Comparison of ENCODE assay signal across 14 mouse cellular contexts in the genomic region with DNA sequence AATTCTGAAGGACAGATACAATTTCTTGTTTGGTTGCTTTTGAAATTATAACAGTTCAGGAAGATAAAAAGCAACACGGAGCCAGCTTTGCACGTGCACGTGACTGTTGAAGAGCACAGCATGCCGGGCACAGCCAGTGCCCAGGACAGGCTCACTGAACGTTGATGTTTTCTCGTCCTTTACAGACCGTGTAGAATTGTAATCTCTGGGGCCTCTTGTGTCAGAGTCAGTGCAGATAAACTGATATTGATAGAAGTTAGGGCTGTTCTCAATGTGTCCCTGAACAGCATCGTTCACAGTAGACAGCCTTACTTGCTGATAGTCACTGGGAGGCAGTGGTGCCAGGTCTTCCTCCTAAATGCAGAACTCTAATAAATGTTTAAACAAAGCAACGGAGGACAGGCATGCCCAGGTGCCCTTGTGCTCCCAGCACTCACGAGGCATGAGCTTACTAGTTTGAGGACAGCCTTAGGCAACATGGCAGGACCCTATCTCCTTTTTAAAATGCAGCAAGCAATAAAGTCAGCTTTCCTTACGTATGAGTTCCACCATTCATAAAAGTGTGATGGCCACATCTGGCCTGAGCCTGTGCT.
A peak's percentile ranks its signal among the peaks of the same experiment; 100 is the strongest.
DNase-seq lines count a peak whose midpoint lies in the region; ATAC-seq and TF ChIP-seq lines count a peak whose summit lies in the region.
"Had no signal": no experiment of that assay in that cellular context is flagged by ENCODE, and none has a peak within 500 bp of the region (broad histone marks: within the 10 kb centered on the region; RNA-seq: fewer than 3 reads in every experiment).

No protein-coding gene starts in this region.

- intact Hi-C loops in heart, adult 2 months (cut with DNase I) = no loop called here

- H3K79me2 ChIP-seq in CH12.LX (replicated peaks; ENCODE audit: control insufficient read depth, extremely low read depth, insufficient read depth, poor library complexity, severe bottlenecking) = no peaks in the 10 kb centered on the region
- H3K79me2 ChIP-seq in heart, adult 2 months (replicated peaks; ENCODE audit: control insufficient read depth, insufficient read depth, low read length) = no peaks in the 10 kb centered on the region

- H3K9me3 ChIP-seq in forebrain, embryonic 12.5 days = no peaks in the 10 kb centered on the region
- no peaks in the 10 kb centered on the region; the same call in 1 of the 2 replicates for H3K9me3 ChIP-seq in forebrain, embryonic 16.5 days (ENCODE audit: control insufficient read depth, low read length)
- H3K9me3 ChIP-seq in CH12.LX (replicated peaks; ENCODE audit: low read length) = peaks cover 8% of the 10 kb centered on the region
- H3K9me3 ChIP-seq in hindbrain, postnatal 0 days (ENCODE audit: low read length) = no peaks in the 10 kb centered on the region
- no peaks in the 10 kb centered on the region for H3K9me3 ChIP-seq in midbrain, embryonic 11.5 days (ENCODE audit: control insufficient read depth, low read length)
- H3K9me3 ChIP-seq: limb, embryonic 15.5 days had no signal

- no peak overlapping the region for H3K9ac ChIP-seq in forebrain, embryonic 12.5 days
- H3K9ac ChIP-seq in forebrain, embryonic 16.5 days (replicated peaks; ENCODE audit: low read depth, low read length) = no peak overlapping the region
- H3K9ac ChIP-seq in CH12.LX (ENCODE audit: insufficient read depth, low read depth) = no peak overlapping the region
- no peak overlapping the region for H3K9ac ChIP-seq in hindbrain, postnatal 0 days (replicated peaks; ENCODE audit: low read length)
- H3K9ac ChIP-seq in midbrain, embryonic 11.5 days (ENCODE audit: low read length) = no peak overlapping the region
- no peak overlapping the region for H3K9ac ChIP-seq in heart, adult 2 months (ENCODE audit: low read depth, low read length)
- H3K9ac ChIP-seq: limb, embryonic 15.5 days had no signal

- no peak for TF ChIP-seq CTCF in CH12.LX (conservative IDR thresholded peaks at IDR 0.05 in 1 of 2, IDR thresholded peaks at IDR 0.05 in 1 of 2; ENCODE audit: low read depth in 2 of 2, low read length in 2 of 2)
- TF ChIP-seq CTCF in hindbrain, postnatal 0 days (IDR thresholded peaks at IDR 0.05; ENCODE audit: low read depth) = no peak
- TF ChIP-seq CTCF in heart, adult 2 months (IDR thresholded peaks at IDR 0.05) = no peak

- no peak for TF ChIP-seq POLR2A in CH12.LX (IDR thresholded peaks at IDR 0.05; ENCODE audit: low read depth, low read length)
- no peak for TF ChIP-seq POLR2A in heart, adult 2 months (IDR thresholded peaks at IDR 0.05; ENCODE audit: insufficient read depth, low read depth, low read length)

- no peaks in the 10 kb centered on the region for H3K36me3 ChIP-seq in forebrain, embryonic 12.5 days (replicated peaks)
- H3K36me3 ChIP-seq in forebrain, embryonic 16.5 days (ENCODE audit: control insufficient read depth, insufficient read depth) = no peaks in the 10 kb centered on the region
- no peaks in the 10 kb centered on the region for H3K36me3 ChIP-seq in CH12.LX (replicated peaks in 1 of 2; ENCODE audit: control insufficient read depth in 1 of 2, insufficient read depth in 1 of 2, low read length in 1 of 2)
- no peaks in the 10 kb centered on the region for H3K36me3 ChIP-seq in hindbrain, postnatal 0 days (ENCODE audit: insufficient read depth, low read length)
- no peaks in the 10 kb centered on the region for H3K36me3 ChIP-seq in midbrain, embryonic 11.5 days (ENCODE audit: control insufficient read depth, insufficient read depth, low read length)
- H3K36me3 ChIP-seq in heart, adult 2 months (ENCODE audit: control insufficient read depth, insufficient read depth, low read length) = no peaks in the 10 kb centered on the region
- H3K36me3 ChIP-seq: limb, embryonic 15.5 days had no signal

- H3K4me2 ChIP-seq in forebrain, embryonic 12.5 days = no peak overlapping the region
- no peak overlapping the region for H3K4me2 ChIP-seq in forebrain, embryonic 16.5 days (ENCODE audit: low read length)
- H3K4me2 ChIP-seq in CH12.LX (ENCODE audit: insufficient read depth, low read depth, poor library complexity, severe bottlenecking) = no peak overlapping the region
- H3K4me2 ChIP-seq in hindbrain, postnatal 0 days (ENCODE audit: low read depth, low read length) = no peak overlapping the region
- H3K4me2 ChIP-seq in midbrain, embryonic 11.5 days = no peak overlapping the region
- H3K4me2 ChIP-seq: limb, embryonic 15.5 days had no signal

- DNase-seq in CH12.LX (ENCODE audit: extremely low read depth) = no peak
- DNase-seq in hindbrain, postnatal 0 days (ENCODE audit: low spot score) = peak; percentile 47
- no peak for DNase-seq in midbrain, embryonic 11.5 days (ENCODE audit: low spot score, missing footprints)
- DNase-seq in gastrocnemius, adult 18-20 months (ENCODE audit: low spot score) = no peak
- no peak for DNase-seq in heart, adult 2 months
- DNase-seq: cerebellum, adult 8-10 months; heart, postnatal 4 days; layer of hippocampus, postnatal 36 days; thymus, adult 2 months had no signal

- no peaks in the 10 kb centered on the region for H3K27me3 ChIP-seq in forebrain, embryonic 12.5 days
- no peaks in the 10 kb centered on the region for H3K27me3 ChIP-seq in forebrain, embryonic 16.5 days (replicated peaks; ENCODE audit: control insufficient read depth, insufficient read depth, low read length)
- no peaks in the 10 kb centered on the region for H3K27me3 ChIP-seq in CH12.LX (replicated peaks)
- H3K27me3 ChIP-seq in hindbrain, postnatal 0 days (ENCODE audit: insufficient read depth, low read length) = no peaks in the 10 kb centered on the region
- H3K27me3 ChIP-seq in midbrain, embryonic 11.5 days (ENCODE audit: control insufficient read depth, insufficient read depth, low read length) = no peaks in the 10 kb centered on the region
- H3K27me3 ChIP-seq in heart, adult 2 months (ENCODE audit: control insufficient read depth, insufficient read depth, low read length) = no peaks in the 10 kb centered on the region
- H3K27me3 ChIP-seq: limb, embryonic 15.5 days had no signal

- no peak for ATAC-seq in forebrain, embryonic 12.5 days (ENCODE audit: low FRiP score)
- no peak for ATAC-seq in forebrain, embryonic 16.5 days
- peak; percentile 68 for ATAC-seq in hindbrain, postnatal 0 days
- no peak for ATAC-seq in midbrain, embryonic 11.5 days (ENCODE audit: low FRiP score)
- no peak for ATAC-seq in activated CD4-positive, CD25-positive, alpha-beta regulatory T cell, adult 4 months
- ATAC-seq: lung, postnatal 0 days had no signal

- no peak for TF ChIP-seq RAD21 in CH12.LX (IDR thresholded peaks at IDR 0.05; ENCODE audit: low read depth, low read length)

- dilution Hi-C loops in CH12.LX (cut with MboI; ENCODE audit: extremely low pct_ligation_motif_present, extremely low pct_unique_long_range_greater_than_20kb, low sequenced_read_pairs) = no loop called here

- 82% methylated on average over 11 of the region's 11 CpGs for WGBS in forebrain, embryonic 12.5 days
- 85% methylated on average over 11 of the region's 11 CpGs for WGBS in forebrain, embryonic 16.5 days
- 36% methylated on average over 11 of the region's 11 CpGs for WGBS in hindbrain, postnatal 0 days
- 80% methylated on average over 11 of the region's 11 CpGs for WGBS in midbrain, embryonic 11.5 days
- WGBS in heart, adult 2 months = 61% methylated on average over 11 of the region's 11 CpGs

- no peak overlapping the region for H3K4me3 ChIP-seq in forebrain, embryonic 12.5 days (replicated peaks)
- H3K4me3 ChIP-seq in forebrain, embryonic 16.5 days (replicated peaks; ENCODE audit: low read length) = no peak overlapping the region
- no peak overlapping the region for H3K4me3 ChIP-seq in CH12.LX (replicated peaks in 1 of 3; ENCODE audit: low read depth in 2 of 3, low read length in 2 of 3, poor library complexity in 1 of 3)
- H3K4me3 ChIP-seq in hindbrain, postnatal 0 days (ENCODE audit: low read length) = no peak overlapping the region
- no peak overlapping the region for H3K4me3 ChIP-seq in midbrain, embryonic 11.5 days (ENCODE audit: low read depth, low read length)
- no peak overlapping the region for H3K4me3 ChIP-seq in heart, adult 2 months
- H3K4me3 ChIP-seq: limb, embryonic 15.5 days had no signal

- in situ Hi-C loops in CH12.LX (cut with MboI; ENCODE audit: low pct_ligation_motif_present, low pct_unique_long_range_greater_than_20kb, low sequenced_read_pairs) = no loop called here

- H3K27ac ChIP-seq in forebrain, embryonic 12.5 days = peak overlapping the region; percentile 57; the same call in 1 of the 2 replicates
- H3K27ac ChIP-seq in forebrain, embryonic 16.5 days (ENCODE audit: low read length) = no peak overlapping the region
- no peak overlapping the region for H3K27ac ChIP-seq in CH12.LX (ENCODE audit: insufficient read depth, low read depth)
- H3K27ac ChIP-seq in hindbrain, postnatal 0 days = peak overlapping the region; percentile 68
- H3K27ac ChIP-seq in midbrain, embryonic 11.5 days (ENCODE audit: low read depth, low read length) = peak overlapping the region; percentile 62
- no peak overlapping the region for H3K27ac ChIP-seq in heart, adult 2 months
- H3K27ac ChIP-seq: limb, embryonic 15.5 days had no signal

- TF ChIP-seq EP300 in CH12.LX (IDR thresholded peaks at IDR 0.05; ENCODE audit: low read length) = no peak
- no peak for TF ChIP-seq EP300 in heart, adult 2 months (IDR thresholded peaks at IDR 0.05; ENCODE audit: insufficient read depth, low read depth, low read length)

- H3K4me1 ChIP-seq in forebrain, embryonic 12.5 days = peaks cover 42% of the 10 kb centered on the region
- peaks cover 7% of the 10 kb centered on the region; the same call in 1 of the 2 replicates for H3K4me1 ChIP-seq in forebrain, embryonic 16.5 days (replicated peaks; ENCODE audit: control insufficient read depth, insufficient read depth, low read length)
- H3K4me1 ChIP-seq in CH12.LX (ENCODE audit: control insufficient read depth in 1 of 2, insufficient read depth in 2 of 2) = peaks cover 0 to 4% of the 10 kb centered on the region in 2 experiments; a peak in 1 of 4 replicates
- peaks cover 22% of the 10 kb centered on the region; the same call in 1 of the 2 replicates for H3K4me1 ChIP-seq in hindbrain, postnatal 0 days (ENCODE audit: insufficient read depth, low read length)
- peaks cover 4% of the 10 kb centered on the region; the same call in 1 of the 2 replicates for H3K4me1 ChIP-seq in midbrain, embryonic 11.5 days (ENCODE audit: control insufficient read depth, insufficient read depth, low read length)
- no peaks in the 10 kb centered on the region for H3K4me1 ChIP-seq in heart, adult 2 months (ENCODE audit: control insufficient read depth, insufficient read depth, low read length)

TF ChIP-seq in CH12.LX, 34 proteins besides CTCF, POLR2A, EP300 and RAD21:
- no peak for TF ChIP-seq KAT2A (IDR thresholded peaks at IDR 0.05; ENCODE audit: insufficient replicate concordance, low read length)
- 0 out of 2 replicates have a peak, but pooled peaks have one; percentile 22 for TF ChIP-seq BHLHE40 (IDR thresholded peaks at IDR 0.05; ENCODE audit: low read depth, low read length)
- no peak for TF ChIP-seq JUND (conservative IDR thresholded peaks at IDR 0.05; ENCODE audit: low read depth, low read length)

Comparison
In these comparisons a context has a peak if more than half of its experiments do, and no peak if none do; other contexts are left out.
1. H3K27ac ChIP-seq: peak in forebrain, embryonic 12.5 days (single experiment), hindbrain, postnatal 0 days (single experiment) and midbrain, embryonic 11.5 days (single experiment); none in forebrain, embryonic 16.5 days (single experiment), CH12.LX (single experiment) and heart, adult 2 months (single experiment).